Mouse (Mus musculus) CH12F3 (cell line): ENCODE results near the gene H2al1b.
"Not testable (repeated sequence)": the region's sequence is repeated elsewhere in the genome, so short reads cannot be mapped to it uniquely, and the experiment has no call there.

ENCODE experiments used
- in situ Hi-C: fragments of 300-500 bp; cut with MboI; formaldehyde crosslinking; loops from 2 replicates; pipeline ENCODE4 v1.14.3; 2020; ENCODE audit warnings: low sequenced_read_pairs

The H2al1b gene

DNA sequence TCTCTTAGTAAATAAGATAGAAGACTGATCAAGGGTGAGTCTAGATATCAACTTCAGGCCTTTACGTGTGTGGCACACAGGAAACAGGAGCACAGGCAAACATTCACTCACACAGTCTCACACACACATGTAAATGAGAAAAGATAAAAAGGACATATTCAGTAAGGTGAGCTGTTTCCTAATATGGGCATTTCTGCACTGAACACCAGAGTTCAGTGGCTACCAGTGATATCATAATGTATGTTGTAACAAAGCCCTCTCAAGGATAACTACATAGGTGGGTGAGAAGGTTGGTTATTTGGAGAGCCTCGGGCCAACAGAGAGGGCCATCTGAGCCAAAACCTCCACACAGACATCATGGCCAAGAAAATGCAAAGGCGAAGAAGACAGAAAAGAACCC, at the start of gene H2al1b:
TSS of gene H2al1b (plus strand) at position 301 of the 400 bp plus-strand sequence.
- in situ Hi-C loops: not testable (repeated sequence)

DNA sequence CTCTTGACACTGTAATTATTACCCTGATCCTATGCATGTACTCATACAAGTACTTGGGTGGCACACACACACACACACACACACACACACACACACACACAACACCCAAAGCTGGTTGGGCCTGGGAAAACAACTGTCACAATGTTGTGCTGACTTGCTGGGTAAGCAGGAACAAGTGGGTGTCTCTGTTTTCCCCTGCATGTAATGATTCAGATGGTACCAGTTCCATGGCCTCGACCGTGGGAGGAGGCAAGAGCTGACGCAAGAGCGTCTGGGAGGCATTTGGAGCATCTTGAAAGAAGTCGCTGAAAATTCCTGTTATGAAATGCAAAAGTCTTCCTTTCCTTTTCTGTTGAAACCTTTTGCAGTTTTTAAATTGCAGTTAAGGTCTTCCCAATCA, 48.2 kb upstream of the H2al1b start:
- in situ Hi-C loops: no loop called here

DNA sequence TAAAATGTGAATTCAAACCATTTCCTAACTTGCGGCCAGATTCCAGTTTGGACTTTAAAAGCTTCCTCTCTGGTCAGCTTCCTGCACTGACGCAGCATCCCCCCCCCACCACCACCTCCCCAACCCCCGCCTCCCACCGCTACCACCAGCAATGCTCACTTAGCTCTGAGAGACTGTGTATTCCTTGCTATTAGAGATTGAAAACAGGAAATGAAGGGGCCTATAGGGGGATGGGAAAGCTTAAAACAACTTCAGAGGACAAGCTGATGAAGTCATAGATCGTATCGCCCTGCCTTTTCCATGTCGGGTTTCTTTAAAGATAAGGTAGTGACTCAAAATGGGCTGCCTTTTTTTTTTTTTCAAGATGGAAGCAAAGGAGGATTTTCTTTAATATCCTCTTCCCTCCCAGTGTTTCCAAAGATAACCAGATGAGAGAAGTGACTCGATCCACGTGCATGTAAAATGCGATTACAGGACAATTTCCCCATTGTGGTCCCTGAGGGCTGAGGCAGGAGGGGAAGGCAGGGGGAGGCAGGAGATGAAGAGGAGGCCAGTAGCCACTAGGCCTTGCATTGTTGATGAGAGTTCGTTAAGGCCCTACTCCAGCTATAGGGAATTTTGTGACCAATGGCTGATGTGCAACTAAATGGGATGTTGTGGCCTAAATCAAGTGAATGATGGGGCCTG, 47.6 kb upstream of the H2al1b start:
- in situ Hi-C loops: no loop called here

DNA sequence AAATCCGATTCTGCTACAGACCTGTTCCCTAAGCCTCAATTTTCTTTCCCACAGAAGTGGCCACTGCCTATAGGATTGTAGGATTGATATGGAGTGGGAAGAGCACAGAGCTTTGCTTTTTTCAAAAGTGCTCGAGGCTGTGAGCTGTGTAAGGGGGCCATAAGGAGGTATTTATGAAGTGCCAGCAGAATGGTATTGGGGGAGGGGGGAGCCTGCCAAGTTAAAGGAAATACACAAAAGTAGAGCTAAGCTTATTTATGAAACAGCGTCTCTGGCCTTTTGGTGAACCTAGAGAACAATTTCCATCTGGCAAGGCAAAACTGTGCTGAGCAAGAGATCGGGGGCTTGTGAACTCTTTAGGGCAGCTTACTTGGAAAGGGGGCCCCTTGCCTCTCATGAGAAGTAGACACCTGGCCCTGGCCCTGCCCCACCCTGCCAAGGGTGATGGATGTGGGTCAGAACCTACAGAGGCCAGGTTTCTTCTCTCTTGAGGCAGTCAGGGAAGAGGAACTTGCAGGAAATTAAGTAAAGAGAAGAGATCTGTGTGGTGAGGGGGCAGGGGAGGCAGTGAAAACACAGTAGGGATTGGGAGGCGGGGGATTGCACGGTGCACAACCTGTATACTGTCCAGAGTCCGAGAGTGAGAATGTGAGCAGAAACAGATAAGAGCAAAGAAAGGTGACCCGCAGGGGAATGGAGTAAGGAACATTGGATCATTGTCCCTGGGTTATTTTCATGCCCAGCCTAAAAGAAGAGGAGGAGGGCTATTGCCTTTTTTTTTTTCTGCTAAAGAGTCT, 46.5 kb upstream of the H2al1b start:
- in situ Hi-C loops: no loop called here

DNA sequence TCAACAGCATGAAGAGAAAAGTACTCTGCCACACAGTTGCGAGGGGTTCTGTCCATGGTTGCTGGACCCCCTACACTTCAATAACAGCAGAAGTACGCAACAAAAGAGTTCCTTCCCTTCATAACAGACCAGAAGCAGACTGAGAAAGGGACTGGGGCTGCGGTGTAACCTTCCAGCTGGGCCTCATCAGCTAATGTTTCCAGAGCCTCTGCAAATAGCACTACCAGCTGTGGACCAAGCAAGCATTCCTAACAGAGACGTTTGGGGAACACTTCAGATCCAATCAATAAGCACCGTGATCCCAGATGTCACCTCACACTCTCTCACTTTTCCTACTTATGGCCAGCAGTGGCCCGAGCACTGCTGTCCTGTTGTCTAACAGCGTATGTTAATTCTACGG, 37.3 kb upstream of the H2al1b start:
- in situ Hi-C loops: no loop called here

DNA sequence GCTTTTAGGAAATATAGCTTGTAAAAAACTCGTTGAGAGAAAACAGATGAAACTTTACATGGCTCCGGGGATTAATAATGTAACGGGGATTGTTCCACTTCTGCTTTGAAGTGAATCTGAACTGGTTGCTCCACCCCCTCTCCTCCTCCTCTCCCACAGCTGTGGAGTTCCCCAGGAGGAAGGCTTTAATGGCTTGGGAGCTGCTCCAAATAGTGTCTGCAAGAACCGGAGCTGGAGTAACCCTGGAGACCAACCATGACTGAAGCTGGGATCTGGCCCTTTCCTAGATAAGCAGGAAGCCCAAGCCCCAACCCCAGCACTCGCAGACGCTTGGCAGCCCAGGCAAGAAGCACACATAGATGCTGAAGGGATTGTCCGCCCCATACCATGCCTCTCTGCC, 34.4 kb upstream of the H2al1b start:
- in situ Hi-C loops: no loop called here

DNA sequence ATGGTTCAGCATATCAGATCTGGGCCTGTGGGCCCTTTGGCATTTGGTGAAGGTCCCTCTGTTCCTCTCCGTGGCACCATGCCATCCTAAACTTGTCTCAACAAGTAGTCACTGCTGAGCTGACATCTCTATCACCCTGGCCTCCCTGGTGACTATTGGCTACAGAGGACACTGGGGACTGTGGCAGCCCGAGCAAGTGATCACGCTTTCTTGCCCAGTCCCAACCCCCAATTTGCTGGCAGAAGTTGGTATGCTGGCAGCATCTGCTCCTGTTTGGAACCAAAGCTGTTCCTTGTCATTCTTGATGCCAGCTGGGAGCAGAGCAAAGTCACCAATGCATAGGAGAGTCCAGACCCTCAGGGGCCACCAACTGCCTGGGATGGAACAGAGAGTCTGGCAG, 33.2 kb upstream of the H2al1b start:
- in situ Hi-C loops: no loop called here

DNA sequence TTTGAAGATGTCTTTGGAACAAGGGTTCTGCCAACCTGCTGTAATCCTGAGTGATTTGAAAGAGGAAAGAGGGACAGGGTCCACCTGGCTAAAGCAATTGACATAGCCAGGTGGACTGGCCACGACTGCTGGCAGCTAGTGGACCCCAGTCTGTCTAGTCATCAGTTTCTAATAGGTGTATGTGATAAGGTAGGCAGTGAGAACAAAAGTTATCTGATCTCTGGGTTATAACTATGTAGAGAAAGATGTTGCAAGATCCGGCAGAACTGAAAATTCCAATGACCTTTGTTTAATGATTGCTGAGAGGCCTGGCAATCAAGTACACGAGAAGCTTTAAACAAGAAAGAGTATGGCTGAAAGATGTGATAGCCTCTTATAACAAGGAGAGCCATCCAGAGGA, 29.0 kb upstream of the H2al1b start:
- in situ Hi-C loops: no loop called here

DNA sequence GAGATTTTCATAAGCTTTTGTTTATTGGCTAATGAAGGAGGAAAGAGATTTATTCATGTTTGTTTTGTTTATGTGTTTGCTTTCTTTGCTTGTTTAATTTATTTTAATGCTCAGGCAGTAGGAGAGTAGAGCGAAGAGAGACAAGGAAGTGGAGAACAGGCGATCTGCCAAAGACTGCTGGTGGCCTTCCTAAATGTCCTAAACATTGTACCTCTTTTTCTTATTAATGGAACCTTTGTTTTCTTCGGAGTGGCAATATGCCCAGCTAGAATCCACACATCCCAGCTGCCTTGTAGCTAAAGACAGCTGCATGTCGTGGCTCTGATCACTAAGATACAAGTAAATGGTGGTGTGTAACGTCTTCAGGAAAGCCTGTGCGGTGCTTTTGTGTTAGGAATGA, 25.1 kb upstream of the H2al1b start:
- in situ Hi-C loops: no loop called here

DNA sequence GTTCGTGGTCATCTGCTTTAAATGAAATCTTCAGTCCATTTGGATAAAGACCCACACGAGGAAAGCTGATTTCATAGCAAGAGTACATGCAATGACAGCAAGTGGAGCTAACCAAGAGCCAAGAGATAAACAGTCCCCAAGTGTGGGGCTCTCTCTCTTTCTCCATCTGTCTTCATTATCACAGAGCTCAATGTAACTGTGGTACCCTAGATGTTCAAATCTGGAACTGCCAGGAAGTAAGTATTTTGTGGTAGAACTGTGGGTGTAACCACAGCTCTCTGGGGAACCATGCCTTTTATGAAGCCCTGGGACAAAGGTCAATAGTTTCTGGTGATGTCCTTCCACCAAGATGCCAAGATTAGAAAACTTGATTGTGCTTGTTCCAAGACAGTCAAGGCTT, 21.5 kb upstream of the H2al1b start:
- in situ Hi-C loops: no loop called here

DNA sequence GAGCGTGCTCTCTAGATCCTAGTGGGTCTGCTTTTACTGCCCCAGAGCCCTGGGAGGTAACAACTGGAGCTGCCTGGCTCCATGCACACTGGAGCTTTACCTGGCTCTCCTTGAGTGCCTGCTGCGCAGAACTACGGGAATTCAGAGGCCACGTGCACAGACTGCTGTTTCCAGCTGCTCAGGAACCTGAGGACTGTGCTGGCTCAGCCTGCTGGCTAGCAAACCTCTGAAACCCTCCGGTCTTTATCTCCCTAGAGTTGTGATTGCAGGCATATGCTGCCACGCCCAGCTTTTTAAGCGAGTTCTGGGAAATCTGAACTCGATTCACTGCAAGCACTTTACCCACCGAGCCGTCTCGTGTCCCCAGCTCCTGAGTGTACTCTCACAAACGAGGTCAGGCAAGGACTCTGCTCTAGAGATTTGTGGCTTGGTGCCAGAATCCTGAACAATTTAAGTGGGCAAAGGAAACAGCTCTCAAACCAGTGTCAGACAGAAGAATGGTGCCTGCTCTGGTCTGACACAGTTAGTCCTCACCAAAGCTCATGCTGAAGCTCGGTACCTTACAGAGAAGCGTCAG, 13.8 kb upstream of the H2al1b start:
- in situ Hi-C loops: no loop called here

DNA sequence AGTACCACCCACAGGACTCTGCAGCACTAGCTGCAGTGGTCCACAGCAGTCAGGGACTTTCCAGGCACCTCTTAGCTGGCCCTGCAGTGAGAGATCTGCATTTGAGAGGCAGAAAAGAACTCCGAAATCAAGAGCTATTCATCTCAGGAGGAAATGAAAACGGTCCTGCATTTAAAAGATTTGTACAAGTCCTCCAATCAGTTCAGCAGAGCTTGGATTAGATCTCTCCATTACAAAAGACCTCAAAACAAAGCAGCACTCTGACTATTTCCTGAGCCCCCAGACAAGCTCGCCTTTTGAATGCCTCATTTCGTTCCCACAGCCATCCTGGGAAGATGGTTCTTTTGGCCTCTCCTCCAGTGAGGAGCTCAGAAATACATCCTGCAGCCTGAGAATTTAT, 13.0 kb upstream of the H2al1b start:
- in situ Hi-C loops: no loop called here

DNA sequence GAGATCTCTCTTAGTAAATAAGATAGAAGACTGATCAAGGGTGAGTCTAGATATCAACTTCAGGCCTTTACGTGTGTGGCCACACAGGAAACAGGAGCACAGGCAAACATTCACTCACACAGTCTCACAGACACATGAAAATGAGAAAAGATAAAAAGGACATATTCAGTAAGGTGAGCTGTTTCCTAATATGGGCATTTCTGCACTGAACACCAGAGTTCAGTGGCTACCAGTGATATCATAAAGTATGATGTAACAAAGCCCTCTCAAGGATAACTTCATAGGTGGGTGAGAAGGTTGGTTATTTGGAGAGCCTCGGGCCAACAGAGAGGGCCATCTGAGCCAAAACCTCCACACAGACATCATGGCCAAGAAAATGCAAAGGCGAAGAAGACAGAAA, 3.3 kb upstream of the H2al1b start, which contains the start of gene H2al1a:
TSS of gene H2al1a (plus strand) at position 301 of the 400 bp plus-strand sequence.
- in situ Hi-C loops: not testable (repeated sequence)

DNA sequence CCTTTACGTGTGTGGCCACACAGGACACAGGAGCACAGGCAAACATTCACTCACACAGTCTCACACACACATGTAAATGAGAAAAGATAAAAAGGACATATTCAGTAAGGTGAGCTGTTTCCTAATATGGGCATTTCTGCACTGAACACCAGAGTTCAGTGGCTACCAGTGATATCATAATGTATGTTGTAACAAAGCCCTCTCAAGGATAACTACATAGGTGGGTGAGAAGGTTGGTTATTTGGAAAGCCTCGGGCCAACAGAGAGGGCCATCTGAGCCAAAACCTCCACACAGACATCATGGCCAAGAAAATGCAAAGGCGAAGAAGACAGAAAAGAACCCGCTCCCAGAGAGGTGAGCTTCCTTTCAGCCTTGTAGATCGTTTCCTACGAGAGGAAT, 3.1 kb downstream of the H2al1b start, which contains the start of gene H2al1c:
TSS of gene H2al1c (plus strand) at position 301 of the 400 bp plus-strand sequence.
- in situ Hi-C loops: not testable (repeated sequence)

DNA sequence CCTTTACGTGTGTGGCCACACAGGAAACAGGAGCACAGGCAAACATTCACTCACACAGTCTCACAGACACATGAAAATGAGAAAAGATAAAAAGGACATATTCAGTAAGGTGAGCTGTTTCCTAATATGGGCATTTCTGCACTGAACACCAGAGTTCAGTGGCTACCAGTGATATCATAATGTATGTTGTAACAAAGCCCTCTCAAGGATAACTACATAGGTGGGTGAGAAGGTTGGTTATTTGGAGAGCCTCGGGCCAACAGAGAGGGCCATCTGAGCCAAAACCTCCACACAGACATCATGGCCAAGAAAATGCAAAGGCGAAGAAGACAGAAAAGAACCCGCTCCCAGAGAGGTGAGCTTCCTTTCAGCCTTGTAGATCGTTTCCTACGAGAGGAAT, 6.3 kb downstream of the H2al1b start, which contains the start of gene H2al1d:
TSS of gene H2al1d (plus strand) at position 301 of the 400 bp plus-strand sequence.
- in situ Hi-C loops: not testable (repeated sequence)

DNA sequence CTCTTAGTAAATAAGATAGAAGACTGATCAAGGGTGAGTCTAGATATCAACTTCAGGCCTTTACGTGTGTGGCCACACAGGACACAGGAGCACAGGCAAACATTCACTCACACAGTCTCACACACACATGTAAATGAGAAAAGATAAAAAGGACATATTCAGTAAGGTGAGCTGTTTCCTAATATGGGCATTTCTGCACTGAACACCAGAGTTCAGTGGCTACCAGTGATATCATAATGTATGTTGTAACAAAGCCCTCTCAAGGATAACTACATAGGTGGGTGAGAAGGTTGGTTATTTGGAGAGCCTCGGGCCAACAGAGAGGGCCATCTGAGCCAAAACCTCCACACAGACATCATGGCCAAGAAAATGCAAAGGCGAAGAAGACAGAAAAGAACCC, 9.4 kb downstream of the H2al1b start, which contains the start of gene H2al1e:
TSS of gene H2al1e (plus strand) at position 301 of the 400 bp plus-strand sequence.
- in situ Hi-C loops: not testable (repeated sequence)

DNA sequence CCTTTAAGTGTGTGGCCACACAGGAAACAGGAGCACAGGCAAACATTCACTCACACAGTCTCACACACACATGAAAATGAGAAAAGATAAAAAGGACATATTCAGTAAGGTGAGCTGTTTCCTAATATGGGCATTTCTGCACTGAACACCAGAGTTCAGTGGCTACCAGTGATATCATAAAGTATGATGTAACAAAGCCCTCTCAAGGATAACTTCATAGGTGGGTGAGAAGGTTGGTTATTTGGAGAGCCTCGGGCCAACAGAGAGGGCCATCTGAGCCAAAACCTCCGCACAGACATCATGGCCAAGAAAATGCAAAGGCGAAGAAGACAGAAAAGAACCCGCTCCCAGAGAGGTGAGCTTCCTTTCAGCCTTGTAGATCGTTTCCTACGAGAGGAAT, 12.6 kb downstream of the H2al1b start, which contains the start of gene H2al1f:
TSS of gene H2al1f (plus strand) at position 301 of the 400 bp plus-strand sequence.
- in situ Hi-C loops: not testable (repeated sequence)

DNA sequence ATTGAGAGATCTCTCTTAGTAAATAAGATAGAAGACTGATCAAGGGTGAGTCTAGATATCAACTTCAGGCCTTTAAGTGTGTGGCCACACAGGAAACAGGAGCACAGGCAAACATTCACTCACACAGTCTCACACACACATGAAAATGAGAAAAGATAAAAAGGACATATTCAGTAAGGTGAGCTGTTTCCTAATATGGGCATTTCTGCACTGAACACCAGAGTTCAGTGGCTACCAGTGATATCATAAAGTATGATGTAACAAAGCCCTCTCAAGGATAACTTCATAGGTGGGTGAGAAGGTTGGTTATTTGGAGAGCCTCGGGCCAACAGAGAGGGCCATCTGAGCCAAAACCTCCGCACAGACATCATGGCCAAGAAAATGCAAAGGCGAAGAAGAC, 15.7 kb downstream of the H2al1b start, which contains the start of gene H2al1g:
TSS of gene H2al1g (plus strand) at position 301 of the 400 bp plus-strand sequence.
- in situ Hi-C loops: not testable (repeated sequence)

DNA sequence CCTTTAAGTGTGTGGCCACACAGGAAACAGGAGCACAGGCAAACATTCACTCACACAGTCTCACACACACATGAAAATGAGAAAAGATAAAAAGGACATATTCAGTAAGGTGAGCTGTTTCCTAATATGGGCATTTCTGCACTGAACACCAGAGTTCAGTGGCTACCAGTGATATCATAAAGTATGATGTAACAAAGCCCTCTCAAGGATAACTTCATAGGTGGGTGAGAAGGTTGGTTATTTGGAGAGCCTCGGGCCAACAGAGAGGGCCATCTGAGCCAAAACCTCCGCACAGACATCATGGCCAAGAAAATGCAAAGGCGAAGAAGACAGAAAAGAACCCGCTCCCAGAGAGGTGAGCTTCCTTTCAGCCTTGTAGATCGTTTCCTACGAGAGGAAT, 19.0 kb downstream of the H2al1b start, which contains the start of gene H2al1h:
TSS of gene H2al1h (plus strand) at position 301 of the 400 bp plus-strand sequence.
- in situ Hi-C loops: not testable (repeated sequence)

DNA sequence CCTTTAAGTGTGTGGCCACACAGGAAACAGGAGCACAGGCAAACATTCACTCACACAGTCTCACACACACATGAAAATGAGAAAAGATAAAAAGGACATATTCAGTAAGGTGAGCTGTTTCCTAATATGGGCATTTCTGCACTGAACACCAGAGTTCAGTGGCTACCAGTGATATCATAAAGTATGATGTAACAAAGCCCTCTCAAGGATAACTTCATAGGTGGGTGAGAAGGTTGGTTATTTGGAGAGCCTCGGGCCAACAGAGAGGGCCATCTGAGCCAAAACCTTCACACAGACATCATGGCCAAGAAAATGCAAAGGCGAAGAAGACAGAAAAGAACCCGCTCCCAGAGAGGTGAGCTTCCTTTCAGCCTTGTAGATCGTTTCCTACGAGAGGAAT, 22.1 kb downstream of the H2al1b start, which contains the start of gene H2al1i:
TSS of gene H2al1i (plus strand) at position 301 of the 400 bp plus-strand sequence.
- in situ Hi-C loops: not testable (repeated sequence)

DNA sequence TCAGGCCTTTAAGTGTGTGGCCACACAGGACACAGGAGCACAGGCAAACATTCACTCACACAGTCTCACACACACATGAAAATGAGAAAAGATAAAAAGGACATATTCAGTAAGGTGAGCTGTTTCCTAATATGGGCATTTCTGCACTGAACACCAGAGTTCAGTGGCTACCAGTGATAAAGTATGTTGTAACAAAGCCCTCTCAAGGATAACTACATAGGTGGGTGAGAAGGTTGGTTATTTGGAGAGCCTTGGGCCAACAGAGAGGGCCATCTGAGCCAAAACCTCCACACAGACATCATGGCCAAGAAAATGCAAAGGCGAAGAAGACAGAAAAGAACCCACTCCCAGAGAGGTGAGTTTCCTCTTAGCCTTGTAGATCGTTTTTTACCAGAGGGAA, 25.3 kb downstream of the H2al1b start, which contains the start of gene H2al1j:
TSS of gene H2al1j (plus strand) at position 301 of the 400 bp plus-strand sequence.
- in situ Hi-C loops: not testable (repeated sequence)
